Mouse (Mus musculus) MEL (cell line): Measurements from ENCODE around the gene Psmd11. TPM values are rescaled to one million over a fixed set of nuclear protein-coding genes. Genes with fewer than 3 reads are reported as not detected.

Experiments
- DNase-seq: peaks from one replicate; pipeline ENCODE4 v3.0.0; 2011; ENCODE audit warnings: low read depth, low spot score
- H3K27ac ChIP-seq: 2 replicates; pipeline ENCODE4 v1.5.1; 2012; ENCODE audit warnings: low read depth, mild to moderate bottlenecking, control low read depth, low read length, moderate library complexity; ENCODE audit not compliant: control insufficient read depth
- H3K27me3 ChIP-seq, 2 experiments: fragments of 150-350 bp in 1 of 2; sonication (generic) in 1 of 2; 2 replicates each; pipeline ENCODE4 v1.6.1; 2012; ENCODE audit warnings: low read length in 2 of 2, mild to moderate bottlenecking in 2 of 2, improper control_type of control experiment in 1 of 2, moderate library complexity in 1 of 2; ENCODE audit not compliant: insufficient read depth in 2 of 2, control insufficient read depth in 1 of 2
- H3K36me3 ChIP-seq, 2 experiments: 2 replicates each; pipeline ENCODE4 v1.6.1; 2012 to 2014; ENCODE audit warnings: low read length in 2 of 2, improper control_type of control experiment in 1 of 2, inconsistent platforms in 1 of 2, mild to moderate bottlenecking in 1 of 2; ENCODE audit not compliant: insufficient read depth in 2 of 2, control insufficient read depth in 1 of 2
- H3K4me1 ChIP-seq, 2 experiments: fragments of 150-350 bp in 1 of 2; sonication (generic) in 1 of 2; 2 replicates each; pipeline ENCODE4 v1.6.1; 2012; ENCODE audit warnings: low read length in 2 of 2, improper control_type of control experiment in 1 of 2, mild to moderate bottlenecking in 1 of 2; ENCODE audit not compliant: insufficient read depth in 2 of 2, control insufficient read depth in 1 of 2
- H3K4me3 ChIP-seq, 2 experiments: fragments of 150-350 bp in 1 of 2; sonication (generic) in 1 of 2; 2 replicates each; pipeline ENCODE4 v1.5.1; 2012; ENCODE audit warnings: low read depth in 2 of 2, low read length in 2 of 2, mild to moderate bottlenecking in 2 of 2, moderate library complexity in 2 of 2, control low read depth in 1 of 2, improper control_type of control experiment in 1 of 2; ENCODE audit not compliant: control insufficient read depth in 1 of 2, insufficient read depth in 1 of 2
- H3K79me2 ChIP-seq: 2 replicates; pipeline ENCODE4 v1.6.1; 2012; ENCODE audit warnings: mild to moderate bottlenecking, low read length, moderate library complexity; ENCODE audit not compliant: control insufficient read depth, poor library complexity, insufficient read depth
- H3K9ac ChIP-seq: 2 replicates; pipeline ENCODE4 v1.6.1; 2012; ENCODE audit warnings: low read depth, mild to moderate bottlenecking, control low read depth, low read length, moderate library complexity; ENCODE audit not compliant: control insufficient read depth, poor library complexity, severe bottlenecking
- H3K9me3 ChIP-seq: fragments of 150-350 bp; sonication (generic); replicated peaks from 2 replicates; pipeline ENCODE4 v1.6.1; 2012; ENCODE audit warnings: mild to moderate bottlenecking, low read length, improper control_type of control experiment, moderate library complexity; ENCODE audit not compliant: insufficient read depth
- CHD1 ChIP-seq: IDR thresholded peaks from 2 replicates; pipeline ENCODE4 v1.6.1; 2012; ENCODE audit warnings: low read depth, mild to moderate bottlenecking, inconsistent platforms, low read length, improper control_type of control experiment
- CHD2 ChIP-seq: IDR thresholded peaks from 2 replicates; pipeline ENCODE4 v1.6.1; 2011; ENCODE audit warnings: low read length, improper control_type of control experiment
- CTCF ChIP-seq, 3 experiments: IDR thresholded peaks in 2 of 3; conservative IDR thresholded peaks in 1 of 3; 2 replicates each; pipeline ENCODE4 v1.5.1; 2011 to 2012; ENCODE audit warnings: low read length in 3 of 3, low read depth in 2 of 3, mild to moderate bottlenecking in 2 of 3, improper control_type of control experiment in 1 of 3, inconsistent platforms in 1 of 3, mixed read lengths in 1 of 3, moderate library complexity in 1 of 3; ENCODE audit not compliant: control insufficient read depth in 1 of 3, insufficient read depth in 1 of 3, poor library complexity in 1 of 3, severe bottlenecking in 1 of 3
- ETS1 ChIP-seq: IDR thresholded peaks from 2 replicates; pipeline ENCODE4 v1.6.1; 2012; ENCODE audit warnings: low read depth, mild to moderate bottlenecking, inconsistent platforms, low read length, improper control_type of control experiment, moderate library complexity
- GABPA ChIP-seq: IDR thresholded peaks from 2 replicates; pipeline ENCODE4 v1.6.1; 2012; ENCODE audit warnings: low read depth, mild to moderate bottlenecking, inconsistent platforms, low read length, improper control_type of control experiment, moderate library complexity
- HCFC1 ChIP-seq: IDR thresholded peaks from 2 replicates; pipeline ENCODE4 v1.6.1; 2012; ENCODE audit warnings: low read depth, mild to moderate bottlenecking, inconsistent platforms, low read length, improper control_type of control experiment, moderate library complexity
- MAFK ChIP-seq: IDR thresholded peaks from 2 replicates; pipeline ENCODE4 v1.6.1; 2011; ENCODE audit warnings: low read depth, mild to moderate bottlenecking, low read length, improper control_type of control experiment, borderline replicate concordance
- MAX ChIP-seq: IDR thresholded peaks from 2 replicates; pipeline ENCODE4 v1.6.1; 2011; ENCODE audit warnings: low read length, improper control_type of control experiment
- MAZ ChIP-seq: IDR thresholded peaks from 2 replicates; pipeline ENCODE4 v1.6.1; 2012; ENCODE audit warnings: low read depth, mild to moderate bottlenecking, inconsistent platforms, low read length, improper control_type of control experiment
- MYB ChIP-seq: IDR thresholded peaks from 2 replicates; pipeline ENCODE4 v1.6.1; 2011; ENCODE audit warnings: mild to moderate bottlenecking, low read depth, low read length, improper control_type of control experiment
- NRF1 ChIP-seq: IDR thresholded peaks from 2 replicates; pipeline ENCODE4 v1.6.1; 2014; ENCODE audit warnings: low read depth, mild to moderate bottlenecking, inconsistent platforms, low read length, improper control_type of control experiment, moderate library complexity; ENCODE audit not compliant: poor library complexity, insufficient read depth, severe bottlenecking
- RAD21 ChIP-seq: IDR thresholded peaks from 2 replicates; pipeline ENCODE4 v1.6.1; 2011; ENCODE audit warnings: mild to moderate bottlenecking, low read depth, low read length, improper control_type of control experiment
- TBP ChIP-seq: IDR thresholded peaks from 2 replicates; pipeline ENCODE4 v1.8.0; 2011; ENCODE audit warnings: low read depth, low read length, improper control_type of control experiment
- TCF12 ChIP-seq: IDR thresholded peaks from 2 replicates; pipeline ENCODE4 v1.6.1; 2014; ENCODE audit warnings: low read depth, mild to moderate bottlenecking, inconsistent platforms, low read length, improper control_type of control experiment, moderate library complexity
- UBTF ChIP-seq: IDR thresholded peaks from 2 replicates; pipeline ENCODE4 v1.6.1; 2012; ENCODE audit warnings: low read depth, mild to moderate bottlenecking, inconsistent platforms, low read length, improper control_type of control experiment, moderate library complexity, borderline replicate concordance; ENCODE audit not compliant: insufficient read depth
- ZKSCAN1 ChIP-seq: IDR thresholded peaks from 2 replicates; pipeline ENCODE4 v1.6.1; 2012; ENCODE audit warnings: low read depth, mild to moderate bottlenecking, inconsistent platforms, low read length, improper control_type of control experiment, moderate library complexity
- ZNF384 ChIP-seq: IDR thresholded peaks from 2 replicates; pipeline ENCODE4 v1.6.1; 2012; ENCODE audit warnings: low read depth, mild to moderate bottlenecking, inconsistent platforms, low read length, improper control_type of control experiment
- polyA plus RNA-seq, 2 experiments: library from polyadenylated mRNA; stranded (reverse) in 1 of 2; unstranded in 1 of 2; fragments of >175 nt in 1 of 2; fragments of >200 nt in 1 of 2; gene quantifications; 2 replicates each; pipeline versions ENCODE4 v1.2.1 to v1.2.4; 2012; ENCODE audit warnings: low replicate concordance in 2 of 2, low read depth in 1 of 2; ENCODE audit not compliant: insufficient read length in 2 of 2, insufficient read depth in 1 of 2, missing spikeins in 1 of 2
- total RNA-seq: library from RNA; depleted of rRNA; stranded (reverse); fragments of 300-350 nt; gene quantifications from 2 replicates; pipeline ENCODE4 v1.2.3, GENCODE M21; 2012

Psmd11 gene
- total and polyA plus RNA-seq, 3 experiments: 110 to 324 (median 184) TPM

DNA sequence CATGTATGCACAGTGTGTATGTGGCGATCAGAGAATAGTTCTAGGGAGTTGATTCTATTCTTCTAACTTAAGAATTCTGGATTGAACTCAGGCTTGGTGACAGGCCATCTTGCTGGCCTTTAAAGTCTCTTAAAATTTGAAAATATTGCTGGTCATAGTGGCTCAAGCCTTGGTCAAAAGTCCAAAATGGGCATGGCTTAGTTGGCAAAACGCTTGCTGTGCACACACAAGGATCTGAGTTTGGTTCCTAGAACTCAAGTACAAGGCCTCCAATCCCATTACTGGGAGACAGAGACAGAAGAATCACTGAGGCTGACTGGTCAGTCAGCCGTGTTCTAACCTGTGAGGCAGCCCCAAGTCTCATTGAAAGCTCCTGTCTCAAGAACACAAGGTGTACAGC lies 18.5 kb downstream of the Psmd11 start:
- Histone ChIP-seq H3K27me3 (no peaks in the 10 kb centered on the region), H3K4me1 (peaks cover 0 to 4% of the 10 kb centered on the region in 2 experiments; a peak in 3 of 4 replicates)
- TF ChIP-seq MYB: no peak
- TF ChIP-seq MAZ: no peak
- no peak for TF ChIP-seq MAX
- TF ChIP-seq RAD21: no peak
- TF ChIP-seq TCF12: no peak
- no peak for TF ChIP-seq GABPA
- no peak for TF ChIP-seq HCFC1
- TF ChIP-seq ZNF384: no peak
- no peak for TF ChIP-seq TBP
- TF ChIP-seq MAFK: no peak
- TF ChIP-seq UBTF: no peak
- no peak for TF ChIP-seq CHD1
- TF ChIP-seq CHD2: no peak
- TF ChIP-seq NRF1: no peak
- TF ChIP-seq, all 39 proteins: peak for 0
- H3K36me3 ChIP-seq: peaks cover 17 to 76% of the 10 kb centered on the region in 2 experiments
- no peak overlapping the region for H3K4me3 ChIP-seq
- peaks cover 6% of the 10 kb centered on the region; the same call in 1 of the 2 replicates for H3K79me2 ChIP-seq
- H3K27ac ChIP-seq: no peak overlapping the region
- H3K9ac ChIP-seq: no peak overlapping the region
- no peaks in the 10 kb centered on the region for H3K9me3 ChIP-seq
- no peak for DNase-seq

DNA sequence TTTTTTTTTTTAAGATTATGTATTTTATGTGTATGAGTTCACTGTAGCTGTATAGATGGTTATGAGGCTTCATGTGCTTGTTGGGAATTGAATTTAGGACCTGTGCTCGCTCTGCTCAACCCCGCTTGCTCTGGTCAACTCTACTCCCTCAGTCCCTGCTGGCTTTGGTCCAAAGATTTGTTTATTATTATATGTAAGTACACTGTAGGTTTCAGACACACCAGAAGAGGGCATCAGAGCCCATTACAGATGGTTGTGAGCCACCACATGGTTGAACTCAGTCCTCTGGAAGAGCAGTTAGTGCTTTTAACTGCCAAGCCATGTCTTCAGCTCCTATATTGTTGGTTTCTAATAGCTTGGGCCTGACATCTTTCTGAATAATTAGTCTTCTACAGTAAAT lies 21.4 kb downstream of the Psmd11 start:
- Histone ChIP-seq H3K4me3 (no peak overlapping the region), H3K9ac (no peak overlapping the region), H3K36me3 (peaks cover 37 to 66% of the 10 kb centered on the region in 2 experiments), H3K27ac (no peak overlapping the region), H3K27me3 (no peaks in the 10 kb centered on the region), H3K9me3 (no peaks in the 10 kb centered on the region), H3K4me1 (peaks cover 4 to 16% of the 10 kb centered on the region in 2 experiments; a peak in 3 of 4 replicates), H3K79me2 (no peaks in the 10 kb centered on the region; the same call in 1 of the 2 replicates)
- DNase-seq: no peak
- TF ChIP-seq HCFC1 (no peak), CTCF (IDR thresholded peaks at IDR 0.05 in 2 of 3, conservative IDR thresholded peaks at IDR 0.05 in 1 of 3; ENCODE audit: control insufficient read depth in 1 of 3, insufficient read depth in 1 of 3, low read depth in 2 of 3, low read length in 3 of 3, poor library complexity in 1 of 3, severe bottlenecking in 1 of 3) (peak in 1 of 3 experiments; percentile 19; a peak in 1 of 6 replicates), ZKSCAN1 (no peak), ETS1 (no peak)
